9 mouse cellular contexts compared by ENCODE assay signal in the genomic region with DNA sequence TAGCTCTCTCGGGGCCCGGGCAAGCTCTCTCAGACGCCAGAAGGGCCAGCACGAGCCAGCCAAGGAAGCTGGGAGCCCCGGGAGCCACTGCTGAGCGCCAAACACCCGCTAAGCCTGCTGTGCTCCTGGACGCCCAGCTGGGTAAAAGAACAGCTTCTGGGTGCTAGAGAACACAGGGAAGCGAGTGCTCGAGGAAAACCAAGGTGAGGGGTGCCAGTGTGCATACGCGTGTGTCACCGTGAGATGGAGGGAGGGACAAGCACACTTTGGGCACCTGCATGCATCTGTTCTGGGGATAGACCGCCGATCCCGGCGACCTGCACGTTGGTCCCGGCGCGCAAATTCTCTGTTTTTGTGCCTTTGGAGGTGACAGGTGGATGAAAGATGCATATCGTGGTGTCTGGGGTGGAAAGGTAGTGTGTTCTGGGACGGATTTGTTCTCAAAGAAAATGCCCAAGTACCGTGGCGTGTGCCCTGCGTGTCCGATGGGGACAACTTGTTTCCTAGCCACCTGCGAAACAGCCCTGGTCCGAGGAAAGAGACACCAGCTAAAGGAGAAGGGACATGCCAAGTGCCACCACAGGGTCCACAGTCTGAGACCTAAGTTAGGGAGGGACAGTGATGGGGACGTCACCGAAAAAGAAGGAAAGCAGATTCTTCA. TPM values are rescaled to one million over a fixed set of nuclear protein-coding genes. Genes with fewer than 3 reads are reported as not detected.
DNase-seq lines count a peak whose midpoint lies in the region; ATAC-seq and TF ChIP-seq lines count a peak whose summit lies in the region.
"Had no signal": no experiment of that assay in that cellular context is flagged by ENCODE, and none has a peak within 500 bp of the region (broad histone marks: within the 10 kb centered on the region; RNA-seq: fewer than 3 reads in every experiment).

No protein-coding gene starts in this region.

- no peak for TF ChIP-seq CTCF in kidney, postnatal 0 days (IDR thresholded peaks at IDR 0.05; ENCODE audit: low read depth)

- 0 out of 2 replicates have a peak, but pooled peaks have one; percentile 1 for ATAC-seq in kidney, postnatal 0 days (replicated peaks; ENCODE audit: low FRiP score, low read depth)
- ATAC-seq in hindbrain, embryonic 14.5 days (ENCODE audit: low FRiP score) = no peak
- peak; percentile 46 for ATAC-seq in midbrain, embryonic 15.5 days (replicated peaks)

- peak overlapping the region; percentile 30 for H3K4me3 ChIP-seq in kidney, postnatal 0 days (replicated peaks; ENCODE audit: low read depth, low read length)
- H3K4me3 ChIP-seq in embryonic facial prominence, embryonic 10.5 days = peak overlapping the region; percentile 67
- H3K4me3 ChIP-seq in hindbrain, embryonic 14.5 days (replicated peaks; ENCODE audit: low read length) = peak overlapping the region; percentile 52
- peak overlapping the region; percentile 58 for H3K4me3 ChIP-seq in midbrain, embryonic 15.5 days

- peaks cover 10% of the 10 kb centered on the region for H3K27me3 ChIP-seq in kidney, postnatal 0 days (ENCODE audit: insufficient read depth, low read length)
- peaks cover 65% of the 10 kb centered on the region for H3K27me3 ChIP-seq in embryonic facial prominence, embryonic 10.5 days (replicated peaks; ENCODE audit: low read depth, poor library complexity, severe bottlenecking)
- peaks cover 4% of the 10 kb centered on the region; the same call in 1 of the 2 replicates for H3K27me3 ChIP-seq in hindbrain, embryonic 14.5 days (ENCODE audit: control insufficient read depth, insufficient read depth, low read length)
- H3K27me3 ChIP-seq in midbrain, embryonic 15.5 days (replicated peaks) = peaks cover 5% of the 10 kb centered on the region; the same call in 1 of the 2 replicates

- no peak overlapping the region for H3K27ac ChIP-seq in kidney, postnatal 0 days
- H3K27ac ChIP-seq in embryonic facial prominence, embryonic 10.5 days (replicated peaks) = no peak overlapping the region; the same call in 1 of the 2 replicates
- H3K27ac ChIP-seq in hindbrain, embryonic 14.5 days = peak overlapping the region; percentile 21
- H3K27ac ChIP-seq in midbrain, embryonic 15.5 days = peak overlapping the region; percentile 38; the same call in 1 of the 2 replicates

- peaks cover 12% of the 10 kb centered on the region; the same call in 1 of the 2 replicates for H3K4me1 ChIP-seq in kidney, postnatal 0 days (replicated peaks; ENCODE audit: insufficient read depth, low read length)
- peaks cover 41% of the 10 kb centered on the region for H3K4me1 ChIP-seq in embryonic facial prominence, embryonic 10.5 days
- H3K4me1 ChIP-seq in hindbrain, embryonic 14.5 days (replicated peaks; ENCODE audit: control insufficient read depth, insufficient read depth, low read length) = peaks cover 25% of the 10 kb centered on the region; the same call in 1 of the 2 replicates
- peaks cover 37% of the 10 kb centered on the region for H3K4me1 ChIP-seq in midbrain, embryonic 15.5 days

- no peaks in the 10 kb centered on the region for H3K9me3 ChIP-seq in kidney, postnatal 0 days (replicated peaks; ENCODE audit: low read length)
- H3K9me3 ChIP-seq in embryonic facial prominence, embryonic 10.5 days = no peaks in the 10 kb centered on the region
- H3K9me3 ChIP-seq in hindbrain, embryonic 14.5 days (ENCODE audit: control insufficient read depth, low read length) = no peaks in the 10 kb centered on the region
- no peaks in the 10 kb centered on the region for H3K9me3 ChIP-seq in midbrain, embryonic 15.5 days

- WGBS in kidney, postnatal 0 days = 2% methylated on average over 31 of the region's 31 CpGs
- WGBS in embryonic facial prominence, embryonic 10.5 days = 3% methylated on average over 31 of the region's 31 CpGs
- under 1% methylated on average over 31 of the region's 31 CpGs for WGBS in hindbrain, embryonic 14.5 days
- WGBS in midbrain, embryonic 15.5 days = 2% methylated on average over 31 of the region's 31 CpGs

- H3K9ac ChIP-seq in kidney, postnatal 0 days (ENCODE audit: low read depth, low read length) = peak overlapping the region; percentile 43; the same call in 1 of the 2 replicates
- H3K9ac ChIP-seq in hindbrain, embryonic 14.5 days = peak overlapping the region; percentile 69
- H3K9ac ChIP-seq in midbrain, embryonic 15.5 days = peak overlapping the region; percentile 58

- DNase-seq in kidney, postnatal 0 days (ENCODE audit: low spot score) = no peak
- DNase-seq in kidney, postnatal 4 days = no peak
- no peak for DNase-seq in embryonic facial prominence, embryonic 10.5 days (ENCODE audit: low spot score)
- no peak for DNase-seq in hindbrain, embryonic 14.5 days (ENCODE audit: low spot score)
- no peak for DNase-seq in adrenal gland, postnatal 4 days (ENCODE audit: low spot score in 2 of 2)
- no peak for DNase-seq in adrenal gland, adult 18-20 months (ENCODE audit: low spot score in 2 of 2)
- DNase-seq in left cerebral cortex, postnatal 25 days (ENCODE audit: low spot score in 2 of 2) = no peak

- H3K4me2 ChIP-seq in kidney, postnatal 0 days (ENCODE audit: low read length) = peak overlapping the region; percentile 83
- peak overlapping the region; percentile 77 for H3K4me2 ChIP-seq in hindbrain, embryonic 14.5 days (replicated peaks)
- peak overlapping the region; percentile 97 for H3K4me2 ChIP-seq in midbrain, embryonic 15.5 days

- H3K36me3 ChIP-seq in kidney, postnatal 0 days (ENCODE audit: insufficient read depth, low read length) = no peaks in the 10 kb centered on the region
- H3K36me3 ChIP-seq in embryonic facial prominence, embryonic 10.5 days (replicated peaks) = peaks cover 2% of the 10 kb centered on the region
- H3K36me3 ChIP-seq in hindbrain, embryonic 14.5 days (replicated peaks; ENCODE audit: control insufficient read depth, insufficient read depth) = peaks cover 1% of the 10 kb centered on the region
- H3K36me3 ChIP-seq in midbrain, embryonic 15.5 days (replicated peaks) = no peaks in the 10 kb centered on the region

- intact Hi-C loops in left cerebral cortex, postnatal 25 days (cut with DNase I) = loop anchor here (2.0 kb wide), 1 partner anchor 323 kb away; no protein-coding TSS in a partner anchor

RNA-seq across cellular contexts. Expression of a gene that starts 0.4 kb away (rescaled TPM):
- polyA plus RNA-seq in kidney, postnatal 0 days (2015; fragmentation: Nextera tagmentation; extraction: Ambion mirVana) = 0.20 and 0.31 TPM in 2 replicates
- polyA plus RNA-seq in embryonic facial prominence, embryonic 10.5 days (2016; fragmentation: Nextera tagmentation; extraction: Ambion mirVana) = 2.1 and 4.2 TPM in 2 replicates
- polyA plus RNA-seq in hindbrain, embryonic 14.5 days (2014; fragmentation: Nextera tagmentation; extraction: Ambion mirVana) = 19.4 and 23.9 TPM in 2 replicates
- polyA plus RNA-seq in midbrain, embryonic 15.5 days (2015; fragmentation: Nextera tagmentation; extraction: Ambion mirVana) = 15.5 and 20.5 TPM in 2 replicates
- total RNA-seq in adrenal gland, postnatal 4 days (2021) = 1 to 10 TPM; 3.6 to 4.8 TPM
- 1 to 10 TPM; 2.4 to 7.0 TPM for total RNA-seq in adrenal gland, adult 18-20 months (2021)
- 10 to 100 TPM; 30.1 to 34.4 TPM for total RNA-seq in left cerebral cortex, postnatal 25 days (2021)
- total RNA-seq: gastrocnemius, postnatal 36 days had no signal

RNA-seq across cellular contexts. Expression of a gene that starts 29.4 kb away (rescaled TPM):
- polyA plus RNA-seq in kidney, postnatal 0 days (2015; fragmentation: Nextera tagmentation; extraction: Ambion mirVana) = 21.0 and 21.6 TPM in 2 replicates
- polyA plus RNA-seq in embryonic facial prominence, embryonic 10.5 days (2016; fragmentation: Nextera tagmentation; extraction: Ambion mirVana) = 27.4 and 28.1 TPM in 2 replicates
- polyA plus RNA-seq in hindbrain, embryonic 14.5 days (2014; fragmentation: Nextera tagmentation; extraction: Ambion mirVana) = 38.0 and 41.9 TPM in 2 replicates
- polyA plus RNA-seq in midbrain, embryonic 15.5 days (2015; fragmentation: Nextera tagmentation; extraction: Ambion mirVana) = 39.8 and 40.7 TPM in 2 replicates
- total RNA-seq in adrenal gland, postnatal 4 days (2021) = 10 to 100 TPM; 34.9 to 41.8 TPM
- 10 to 100 TPM; 36.5 to 44.0 TPM for total RNA-seq in adrenal gland, adult 18-20 months (2021)
- 10 to 100 TPM; 43.7 to 44.0 TPM for total RNA-seq in left cerebral cortex, postnatal 25 days (2021)

RNA-seq across cellular contexts. Expression of a gene that starts 30.3 kb away (rescaled TPM):
- polyA plus RNA-seq in kidney, postnatal 0 days (2015; fragmentation: Nextera tagmentation; extraction: Ambion mirVana) = 22.8 and 23.3 TPM in 2 replicates
- 17.0 and 17.2 TPM in 2 replicates for polyA plus RNA-seq in embryonic facial prominence, embryonic 10.5 days (2016; fragmentation: Nextera tagmentation; extraction: Ambion mirVana)
- 25.5 and 30.2 TPM in 2 replicates for polyA plus RNA-seq in hindbrain, embryonic 14.5 days (2014; fragmentation: Nextera tagmentation; extraction: Ambion mirVana)
- polyA plus RNA-seq in midbrain, embryonic 15.5 days (2015; fragmentation: Nextera tagmentation; extraction: Ambion mirVana) = 33.9 and 35.3 TPM in 2 replicates
- total RNA-seq in adrenal gland, postnatal 4 days (2021) = 10 to 100 TPM; 23.9 to 26.0 TPM
- 10 to 100 TPM; 23.1 to 29.1 TPM for total RNA-seq in adrenal gland, adult 18-20 months (2021)
- 10 to 100 TPM; 11.4 to 13.9 TPM for total RNA-seq in left cerebral cortex, postnatal 25 days (2021)

Comparison
In these comparisons a context has a peak if more than half of its experiments do, and no peak if none do; other contexts are left out.
1. H3K27ac ChIP-seq: peak in hindbrain, embryonic 14.5 days (single experiment) and midbrain, embryonic 15.5 days (single experiment); none in kidney, postnatal 0 days (single experiment) and embryonic facial prominence, embryonic 10.5 days (single experiment).
2. Peak in every context shown above with its lines, with median percentiles within 50 percentile points of each other: H3K4me2 ChIP-seq, H3K4me3 ChIP-seq and H3K9ac ChIP-seq.